In genomic region chr10:70485287-70485612, GRCm38 (mm10) we compare ENCODE assay signal across 9 mouse cellular contexts. TPM values are rescaled to one million over a fixed set of nuclear protein-coding genes. Genes with fewer than 3 reads are reported as not detected.
DNase-seq lines count a peak whose midpoint lies in the region; ATAC-seq and TF ChIP-seq lines count a peak whose summit lies in the region.
"Had no signal": no experiment of that assay in that cellular context is flagged by ENCODE, and none has a peak within 500 bp of the region (broad histone marks: within the 10 kb centered on the region; RNA-seq: fewer than 3 reads in every experiment).

No protein-coding gene starts in this region.

- H3K27ac ChIP-seq in heart, embryonic 16.5 days (ENCODE audit: low read length) = peak overlapping the region; percentile 66
- no peak overlapping the region for H3K27ac ChIP-seq in heart, embryonic 10.5 days
- peak overlapping the region; percentile 73 for H3K27ac ChIP-seq in forebrain, embryonic 10.5 days
- no peak overlapping the region for H3K27ac ChIP-seq in intestine, postnatal 0 days (ENCODE audit: low read depth, low read length)

- H3K4me2 ChIP-seq in heart, embryonic 16.5 days (ENCODE audit: low read depth, low read length) = no peak overlapping the region
- no peak overlapping the region for H3K4me2 ChIP-seq in intestine, postnatal 0 days (replicated peaks; ENCODE audit: low read depth)

- no peaks in the 10 kb centered on the region for H3K9me3 ChIP-seq in heart, embryonic 16.5 days (replicated peaks; ENCODE audit: control insufficient read depth, low read length)
- no peaks in the 10 kb centered on the region for H3K9me3 ChIP-seq in heart, embryonic 10.5 days
- H3K9me3 ChIP-seq in forebrain, embryonic 10.5 days = no peaks in the 10 kb centered on the region
- H3K9me3 ChIP-seq in intestine, postnatal 0 days (ENCODE audit: control insufficient read depth) = no peaks in the 10 kb centered on the region

- ATAC-seq in heart, embryonic 16.5 days (replicated peaks; ENCODE audit: extremely low read depth, insufficient read depth, low FRiP score) = no peak
- no peak for ATAC-seq in intestine, postnatal 0 days

- no peak overlapping the region for H3K9ac ChIP-seq in heart, embryonic 16.5 days (ENCODE audit: low read length)
- no peak overlapping the region for H3K9ac ChIP-seq in intestine, postnatal 0 days (ENCODE audit: low read depth, low read length)

- no peak overlapping the region for H3K4me3 ChIP-seq in heart, embryonic 16.5 days (ENCODE audit: low read length)
- H3K4me3 ChIP-seq in heart, embryonic 10.5 days = no peak overlapping the region
- peak overlapping the region; percentile 25 for H3K4me3 ChIP-seq in forebrain, embryonic 10.5 days
- H3K4me3 ChIP-seq in intestine, postnatal 0 days (ENCODE audit: low read depth, low read length) = no peak overlapping the region
- H3K4me3 ChIP-seq: erythroblast, embryonic 14.5 days had no signal

- WGBS in heart, embryonic 16.5 days = 55% methylated on average over 7 of the region's 7 CpGs
- 56% methylated on average over 7 of the region's 7 CpGs for WGBS in heart, embryonic 10.5 days
- WGBS in forebrain, embryonic 10.5 days = 10% methylated on average over 7 of the region's 7 CpGs
- 71% methylated on average over 7 of the region's 7 CpGs for WGBS in intestine, postnatal 0 days

- DNase-seq in heart, embryonic 10.5 days (ENCODE audit: low spot score) = no peak
- peak; percentile 57 for DNase-seq in R1 (ENCODE audit: low read depth, low spot score)
- DNase-seq in forebrain, embryonic 10.5 days (ENCODE audit: extremely low spot score, low spot score) = peak; percentile 68
- peak; percentile 18 for DNase-seq in lung, postnatal 36 days
- DNase-seq in heart, postnatal 25 days (ENCODE audit: low spot score) = no peak
- DNase-seq in urinary bladder, adult 2 months (ENCODE audit: low spot score) = no peak

- no peak for TF ChIP-seq CTCF in intestine, postnatal 0 days (IDR thresholded peaks at IDR 0.05; ENCODE audit: low read depth)

- intact Hi-C loops in heart, postnatal 25 days (cut with DNase I) = loop anchor here (2.0 kb wide), 1 partner anchor 48 kb away; no protein-coding TSS in a partner anchor

- H3K27me3 ChIP-seq in heart, embryonic 16.5 days (ENCODE audit: control insufficient read depth, insufficient read depth, low read length) = no peaks in the 10 kb centered on the region
- H3K27me3 ChIP-seq in heart, embryonic 10.5 days (ENCODE audit: insufficient read depth, poor library complexity, severe bottlenecking) = no peaks in the 10 kb centered on the region
- no peaks in the 10 kb centered on the region for H3K27me3 ChIP-seq in forebrain, embryonic 10.5 days (ENCODE audit: poor library complexity, severe bottlenecking)
- H3K27me3 ChIP-seq in intestine, postnatal 0 days (replicated peaks; ENCODE audit: control insufficient read depth, insufficient read depth, low read length) = no peaks in the 10 kb centered on the region

- no peaks in the 10 kb centered on the region for H3K36me3 ChIP-seq in heart, embryonic 16.5 days (ENCODE audit: control insufficient read depth, insufficient read depth)
- 0 out of 2 replicates have a peak, but pooled peaks cover 2% of the 10 kb centered on the region for H3K36me3 ChIP-seq in heart, embryonic 10.5 days
- H3K36me3 ChIP-seq in forebrain, embryonic 10.5 days (replicated peaks) = 0 out of 2 replicates have a peak, but pooled peaks cover 2% of the 10 kb centered on the region
- H3K36me3 ChIP-seq in intestine, postnatal 0 days (ENCODE audit: control insufficient read depth, insufficient read depth) = no peaks in the 10 kb centered on the region

- peaks cover 7% of the 10 kb centered on the region for H3K4me1 ChIP-seq in heart, embryonic 16.5 days (ENCODE audit: control insufficient read depth, insufficient read depth, low read length)
- H3K4me1 ChIP-seq in heart, embryonic 10.5 days = no peaks in the 10 kb centered on the region
- peaks cover 20% of the 10 kb centered on the region for H3K4me1 ChIP-seq in forebrain, embryonic 10.5 days
- H3K4me1 ChIP-seq in intestine, postnatal 0 days (replicated peaks; ENCODE audit: control insufficient read depth, insufficient read depth, low read length) = no peaks in the 10 kb centered on the region

RNA-seq across cellular contexts. Expression of gene Fam13c, which starts 45.0 kb away (rescaled TPM):
- polyA plus RNA-seq in heart, embryonic 16.5 days (2015; fragmentation: Nextera tagmentation; extraction: Ambion mirVana) = 9.2 and 11.1 TPM in 2 replicates
- 5.6 and 6.8 TPM in 2 replicates for polyA plus RNA-seq in heart, embryonic 10.5 days (2016; fragmentation: Nextera tagmentation; extraction: Ambion mirVana)
- polyA plus RNA-seq in forebrain, embryonic 10.5 days (2016; fragmentation: Nextera tagmentation; extraction: Ambion mirVana) = 7.1 and 8.4 TPM in 2 replicates
- polyA plus RNA-seq in intestine, postnatal 0 days (2015; fragmentation: Nextera tagmentation; extraction: Ambion mirVana) = 2.9 and 3.5 TPM in 2 replicates
- total RNA-seq in heart, postnatal 25 days (2021) = 1 to 10 TPM; 4.9 to 6.3 TPM
- polyA plus RNA-seq in urinary bladder, adult 2 months (2012; rRNA removed) = 11.5 and 23.5 TPM in 2 replicates
- polyA plus RNA-seq: erythroblast, embryonic 14.5 days had no signal

Comparison
In these comparisons a context has a peak if more than half of its experiments do, and no peak if none do; other contexts are left out.
1. H3K27ac ChIP-seq: peak in heart, embryonic 16.5 days (single experiment) and forebrain, embryonic 10.5 days (single experiment); none in heart, embryonic 10.5 days (single experiment) and intestine, postnatal 0 days (single experiment).
2. DNase-seq: peak in R1 (single experiment), forebrain, embryonic 10.5 days (single experiment) and lung, postnatal 36 days (single experiment); none in heart, embryonic 10.5 days (single experiment), heart, postnatal 25 days (single experiment) and urinary bladder, adult 2 months (single experiment).